Mouse (Mus musculus) embryonic facial prominence, embryonic 11.5 days (tissue): Measurements from ENCODE around the gene Mtcl1. TPM values are rescaled to one million over a fixed set of nuclear protein-coding genes. Genes with fewer than 3 reads are reported as not detected.

ENCODE experiments used
- ATAC-seq: fragments of 200-750 bp; cut with Nextera tagmentation; replicated peaks from 2 replicates; pipeline ENCODE4 v1.8.0; 2017; ENCODE audit warnings: low read depth; ENCODE audit not compliant: insufficient number of reproducible peaks, low FRiP score, low TSS enrichment
- DNase-seq: peaks from one replicate; pipeline ENCODE4 v3.0.0-alpha.2; 2015; ENCODE audit warnings: low spot score
- H3K27ac ChIP-seq: fragments of 300-500 bp; sonication (generic); replicated peaks from 2 replicates; pipeline ENCODE4 v1.5.1; 2014; ENCODE audit warnings: mild to moderate bottlenecking, low read depth, low read length, control low read depth
- H3K27me3 ChIP-seq: fragments of 300-500 bp; sonication (generic); 2 replicates; pipeline ENCODE4 v1.6.1; 2014; ENCODE audit warnings: mild to moderate bottlenecking, low read length, moderate library complexity, mixed read lengths; ENCODE audit not compliant: control insufficient read depth, insufficient read depth
- H3K36me3 ChIP-seq: fragments of 300-500 bp; sonication (generic); replicated peaks from 2 replicates; pipeline ENCODE4 v1.6.1; 2014; ENCODE audit warnings: low read depth, mild to moderate bottlenecking, low read length, moderate library complexity, mixed read lengths; ENCODE audit not compliant: control insufficient read depth, insufficient read depth
- H3K4me1 ChIP-seq: fragments of 300-500 bp; sonication (generic); 2 replicates; pipeline ENCODE4 v1.6.1; 2014; ENCODE audit warnings: low read length, mixed read lengths; ENCODE audit not compliant: control insufficient read depth, insufficient read depth
- H3K4me2 ChIP-seq: fragments of 300-500 bp; sonication (generic); 2 replicates; pipeline ENCODE4 v1.6.1; 2014; ENCODE audit warnings: low read depth, mild to moderate bottlenecking, control low read depth, low read length, moderate library complexity
- H3K4me3 ChIP-seq: fragments of 300-500 bp; sonication (generic); 2 replicates; pipeline ENCODE4 v1.5.1; 2014; ENCODE audit warnings: low read depth, low read length, control low read depth
- H3K9ac ChIP-seq: fragments of 300-500 bp; sonication (generic); replicated peaks from 2 replicates; pipeline ENCODE4 v1.6.1; 2014; ENCODE audit warnings: mild to moderate bottlenecking, control low read depth, low read length
- H3K9me3 ChIP-seq: fragments of 300-500 bp; sonication (generic); replicated peaks from 2 replicates; pipeline ENCODE4 v1.6.1; 2016; ENCODE audit warnings: mild to moderate bottlenecking, low read length, inconsistent platforms, mixed read lengths; ENCODE audit not compliant: control insufficient read depth
- WGBS: fragments of 180-500 bp; shearing (Covaris S2); extraction: QIAGEN DNeasy Blood & Tissue Kit; methylation state at CpG from one replicate; pipeline ENCODE4 v1.1.7; 2014; 5-methylcytosine and 5-hydroxymethylcytosine counted together
- polyA plus RNA-seq: library from polyadenylated mRNA; unstranded; fragments of >200 nt; fragmentation: Nextera tagmentation; extraction: Ambion mirVana; gene quantifications from 2 replicates; pipeline ENCODE4 v1.2.1, GENCODE M21; 2014

Gene Mtcl1
- polyA plus RNA-seq = 6.0 and 8.9 TPM in 2 replicates

- peak within 1 kb of the TSS; percentile 77 for H3K9ac ChIP-seq
- H3K4me3 ChIP-seq = peak within 1 kb of the TSS; percentile 86
- H3K27ac ChIP-seq = peak within 1 kb of the TSS; percentile 70
- ATAC-seq (peak; percentile 80), DNase-seq (peak; percentile 82)
- no peaks in the 10 kb centered on the region for H3K36me3 ChIP-seq
- peaks cover 9% of the 10 kb centered on the region for H3K4me1 ChIP-seq
- no peaks in the 10 kb centered on the region for H3K9me3 ChIP-seq
- H3K4me2 ChIP-seq = peak within 1 kb of the TSS; percentile 97
- under 1% methylated on average over 67 of the region's 76 CpGs for WGBS
- peaks cover 17% of the 10 kb centered on the region for H3K27me3 ChIP-seq
Observed at GRCm38 (mm10) chr17:66449460-66450341, at the start of gene Mtcl1. TSS of gene Mtcl1 (minus strand) at chr17:66449750.

GRCm38 (mm10) chr17:66498598-66498997 lies 49.0 kb upstream of the Mtcl1 start:
- WGBS = 96% methylated on average over 14 of the region's 14 CpGs

GRCm38 (mm10) chr17:66496589-66496988 lies 47.0 kb upstream of the Mtcl1 start:
- 94% methylated on average over 9 of the region's 9 CpGs for WGBS
- ATAC-seq = no peak
- 0 out of 2 replicates have a peak, but pooled peaks cover 2% of the 10 kb centered on the region for H3K36me3 ChIP-seq

More at GRCm38 (mm10) chr17:66498598-66498997, 49.0 kb upstream of the Mtcl1 start:
- H3K4me1 ChIP-seq = no peaks in the 10 kb centered on the region
- H3K27ac ChIP-seq = no peak overlapping the region
- H3K9ac ChIP-seq = no peak overlapping the region
- no peak overlapping the region for H3K4me3 ChIP-seq
- no peak overlapping the region for H3K4me2 ChIP-seq
- ATAC-seq = no peak
- no peaks in the 10 kb centered on the region for H3K27me3 ChIP-seq
- H3K36me3 ChIP-seq = peaks cover 4% of the 10 kb centered on the region; the same call in 1 of the 2 replicates
- H3K9me3 ChIP-seq = no peaks in the 10 kb centered on the region
- DNase-seq = no peak

GRCm38 (mm10) chr17:66490022-66490601 lies 40.6 kb upstream of the Mtcl1 start:
- Histone ChIP-seq H3K4me3 (no peak overlapping the region), H3K4me1 (no peaks in the 10 kb centered on the region), H3K4me2 (no peak overlapping the region), H3K27me3 (no peaks in the 10 kb centered on the region), H3K27ac (no peak overlapping the region), H3K9me3 (no peaks in the 10 kb centered on the region), H3K9ac (no peak overlapping the region), H3K36me3 (no peaks in the 10 kb centered on the region)
- DNase-seq (peak; percentile 77), ATAC-seq (no peak)
- 41% methylated on average over 10 of the region's 10 CpGs for WGBS

More at GRCm38 (mm10) chr17:66496589-66496988, 47.0 kb upstream of the Mtcl1 start:
- Histone ChIP-seq H3K4me1 (no peaks in the 10 kb centered on the region), H3K4me2 (no peak overlapping the region), H3K27ac (no peak overlapping the region), H3K27me3 (no peaks in the 10 kb centered on the region), H3K9ac (no peak overlapping the region), H3K9me3 (no peaks in the 10 kb centered on the region), H3K4me3 (no peak overlapping the region)
- no peak for DNase-seq

- Histone ChIP-seq H3K27me3 (no peaks in the 10 kb centered on the region), H3K9ac (no peak overlapping the region), H3K4me3 (no peak overlapping the region), H3K4me2 (no peak overlapping the region), H3K4me1 (no peaks in the 10 kb centered on the region), H3K27ac (no peak overlapping the region), H3K9me3 (no peaks in the 10 kb centered on the region), H3K36me3 (no peaks in the 10 kb centered on the region)
- 89% methylated on average over 6 of the region's 6 CpGs for WGBS
- ATAC-seq (no peak), DNase-seq (no peak)
Observed at GRCm38 (mm10) chr17:66486576-66486975, 37.0 kb upstream of the Mtcl1 start.

GRCm38 (mm10) chr17:66485742-66486141 lies 36.2 kb upstream of the Mtcl1 start:
- Histone ChIP-seq H3K4me1 (no peaks in the 10 kb centered on the region; the same call in 1 of the 2 replicates), H3K4me2 (no peak overlapping the region), H3K36me3 (no peaks in the 10 kb centered on the region), H3K27me3 (no peaks in the 10 kb centered on the region), H3K27ac (no peak overlapping the region), H3K4me3 (no peak overlapping the region), H3K9me3 (no peaks in the 10 kb centered on the region), H3K9ac (no peak overlapping the region)
- 10% methylated on average over 11 of the region's 11 CpGs for WGBS
- ATAC-seq (no peak), DNase-seq (peak; percentile 91)

GRCm38 (mm10) chr17:66484965-66485364 lies 35.4 kb upstream of the Mtcl1 start:
- Histone ChIP-seq H3K4me3 (no peak overlapping the region), H3K4me1 (no peaks in the 10 kb centered on the region; the same call in 1 of the 2 replicates)
- 48% methylated on average over 2 of the region's 2 CpGs for WGBS

More at GRCm38 (mm10) chr17:66484965-66485364, 35.4 kb upstream of the Mtcl1 start:
- ATAC-seq (no peak), DNase-seq (no peak)
- Histone ChIP-seq H3K4me2 (no peak overlapping the region), H3K27me3 (peaks cover 4% of the 10 kb centered on the region; the same call in 1 of the 2 replicates), H3K36me3 (no peaks in the 10 kb centered on the region), H3K9me3 (no peaks in the 10 kb centered on the region), H3K27ac (no peak overlapping the region), H3K9ac (no peak overlapping the region)
